Mouse (Mus musculus): ENCODE data around the gene Efcab10.

- TF ChIP-seq USF1 (IDR thresholded peaks at IDR 0.05; ENCODE audit: low read depth) (no peak), CTCF (IDR thresholded peaks at IDR 0.05; ENCODE audit: control insufficient read depth, insufficient read depth, insufficient read length) (peak; percentile 50), MAX (IDR thresholded peaks at IDR 0.05) (no peak), MYOG (IDR thresholded peaks at IDR 0.05; ENCODE audit: control insufficient read depth, extremely low read depth, insufficient read length) (no peak)
Measured at GRCm38 (mm10) chr12:33388842-33389241, 5.8 kb upstream of the Efcab10 start.
